Mouse (Mus musculus): ENCODE data around the gene Atp8b3.

The Atp8b3 gene

GRCm38 (mm10) chr10:80538710-80539394 is at the start of gene Atp8b3:
Atp8b3 (minus strand) TSS chr10:80539124.
- peak; percentile 99 for DNase-seq (ENCODE audit: low read depth, low spot score)

- no peak for DNase-seq (ENCODE audit: low read depth, low spot score)
Observed at GRCm38 (mm10) chr10:80587305-80587657, 48.4 kb upstream of the Atp8b3 start.

- DNase-seq (ENCODE audit: low read depth, low spot score), result no peak
Observed at GRCm38 (mm10) chr10:80586407-80587304, 47.7 kb upstream of the Atp8b3 start.

GRCm38 (mm10) chr10:80585581-80585980 is 46.7 kb upstream of the Atp8b3 start:
- no peak for DNase-seq (ENCODE audit: low read depth, low spot score)

GRCm38 (mm10) chr10:80584642-80585552 is 46.0 kb upstream of the Atp8b3 start:
- DNase-seq (ENCODE audit: low read depth, low spot score), result no peak

GRCm38 (mm10) chr10:80584045-80584488 is 45.1 kb upstream of the Atp8b3 start:
- peak; percentile 72 for DNase-seq (ENCODE audit: low read depth, low spot score)

GRCm38 (mm10) chr10:80583047-80583446 is 44.1 kb upstream of the Atp8b3 start:
- DNase-seq (ENCODE audit: low read depth, low spot score), result no peak

- peak; percentile 97 for DNase-seq (ENCODE audit: low read depth, low spot score)
Observed at GRCm38 (mm10) chr10:80578911-80579310, 40.0 kb upstream of the Atp8b3 start.

- DNase-seq (ENCODE audit: low read depth, low spot score), result peak; percentile 90
Observed at GRCm38 (mm10) chr10:80578131-80578750, 39.3 kb upstream of the Atp8b3 start.

GRCm38 (mm10) chr10:80577195-80578130 is 38.5 kb upstream of the Atp8b3 start, which contains the start of gene Klf16:
Klf16 (minus strand) TSS chr10:80577321.
- DNase-seq (ENCODE audit: low read depth, low spot score), result peak; percentile 98

GRCm38 (mm10) chr10:80576351-80577194 is 37.6 kb upstream of the Atp8b3 start:
- peak; percentile 53 for DNase-seq (ENCODE audit: low read depth, low spot score)

GRCm38 (mm10) chr10:80575925-80576324 is 37.0 kb upstream of the Atp8b3 start:
- no peak for DNase-seq (ENCODE audit: low read depth, low spot score)

GRCm38 (mm10) chr10:80574896-80575295 is 36.0 kb upstream of the Atp8b3 start:
- DNase-seq (ENCODE audit: low read depth, low spot score), result no peak

GRCm38 (mm10) chr10:80573944-80574343 is 35.0 kb upstream of the Atp8b3 start:
- DNase-seq (ENCODE audit: low read depth, low spot score), result no peak

GRCm38 (mm10) chr10:80572477-80572876 is 33.6 kb upstream of the Atp8b3 start:
- DNase-seq (ENCODE audit: low read depth, low spot score), result no peak

GRCm38 (mm10) chr10:80570871-80571836 is 32.2 kb upstream of the Atp8b3 start:
- DNase-seq (ENCODE audit: low read depth, low spot score), result peak; percentile 56

GRCm38 (mm10) chr10:80570419-80570818 is 31.5 kb upstream of the Atp8b3 start:
- DNase-seq (ENCODE audit: low read depth, low spot score), result no peak

GRCm38 (mm10) chr10:80569664-80570066 is 30.7 kb upstream of the Atp8b3 start:
- peak; percentile 85 for DNase-seq (ENCODE audit: low read depth, low spot score)
